Mouse (Mus musculus): Measurements from ENCODE around the gene Sumo1. TPM values are rescaled to one million over a fixed set of nuclear protein-coding genes. Genes with fewer than 3 reads are reported as not detected.

Gene Sumo1
- polyA plus RNA-seq, 1 experiment = 32.2 TPM

- Histone ChIP-seq H3K36me3 (ENCODE audit: control insufficient read depth, insufficient read depth, low read length) (no peaks in the 10 kb centered on the region), H3K4me3 (ENCODE audit: control insufficient read depth, low read depth, low read length) (no peak overlapping the region), H3K27ac (ENCODE audit: control insufficient read depth, insufficient read depth, low read depth, low read length) (no peak overlapping the region), H3K4me1 (ENCODE audit: control insufficient read depth, insufficient read depth, low read length) (peaks cover 5% of the 10 kb centered on the region), H3K27me3 (ENCODE audit: control insufficient read depth, insufficient read depth, low read length) (no peaks in the 10 kb centered on the region)
- TF ChIP-seq POLR2A (IDR thresholded peaks at IDR 0.05; ENCODE audit: control insufficient read depth, low read depth, low read length) = no peak
- no peak for TF ChIP-seq CTCF (IDR thresholded peaks at IDR 0.05; ENCODE audit: control insufficient read depth, insufficient read depth, insufficient replicate concordance, low read depth, low read length)
Observed at GRCm38 (mm10) chr1:59615021-59615420, 55.6 kb downstream of the Sumo1 start.

- TF ChIP-seq POLR2A (IDR thresholded peaks at IDR 0.05; ENCODE audit: control insufficient read depth, low read depth, low read length) (no peak), CTCF (IDR thresholded peaks at IDR 0.05; ENCODE audit: control insufficient read depth, insufficient read depth, insufficient replicate concordance, low read depth, low read length) (peak; percentile 81; the same call in 1 of the 2 replicates)
- peaks cover 3% of the 10 kb centered on the region; the same call in 1 of the 2 replicates for H3K4me1 ChIP-seq (ENCODE audit: control insufficient read depth, insufficient read depth, low read length)
- no peaks in the 10 kb centered on the region for H3K27me3 ChIP-seq (ENCODE audit: control insufficient read depth, insufficient read depth, low read length)
- no peak overlapping the region for H3K4me3 ChIP-seq (ENCODE audit: control insufficient read depth, low read depth, low read length)
- H3K27ac ChIP-seq (ENCODE audit: control insufficient read depth, insufficient read depth, low read depth, low read length) = no peak overlapping the region
- no peaks in the 10 kb centered on the region for H3K36me3 ChIP-seq (ENCODE audit: control insufficient read depth, insufficient read depth, low read length)
Observed at GRCm38 (mm10) chr1:59613795-59614194, 56.8 kb downstream of the Sumo1 start.

- Histone ChIP-seq H3K4me1 (ENCODE audit: control insufficient read depth, insufficient read depth, low read length) (peaks cover 10% of the 10 kb centered on the region), H3K36me3 (ENCODE audit: control insufficient read depth, insufficient read depth, low read length) (no peaks in the 10 kb centered on the region), H3K27ac (ENCODE audit: control insufficient read depth, insufficient read depth, low read depth, low read length) (no peak overlapping the region), H3K27me3 (ENCODE audit: control insufficient read depth, insufficient read depth, low read length) (no peaks in the 10 kb centered on the region), H3K4me3 (ENCODE audit: control insufficient read depth, low read depth, low read length) (no peak overlapping the region)
- TF ChIP-seq CTCF (IDR thresholded peaks at IDR 0.05; ENCODE audit: control insufficient read depth, insufficient read depth, insufficient replicate concordance, low read depth, low read length) (peak; percentile 25; the same call in 1 of the 2 replicates), POLR2A (IDR thresholded peaks at IDR 0.05; ENCODE audit: control insufficient read depth, low read depth, low read length) (no peak)
Observed at GRCm38 (mm10) chr1:59610929-59611328, 59.7 kb downstream of the Sumo1 start.

- peaks cover 10% of the 10 kb centered on the region for H3K4me1 ChIP-seq (ENCODE audit: control insufficient read depth, insufficient read depth, low read length)
- TF ChIP-seq CTCF (IDR thresholded peaks at IDR 0.05; ENCODE audit: control insufficient read depth, insufficient read depth, insufficient replicate concordance, low read depth, low read length) (no peak), POLR2A (IDR thresholded peaks at IDR 0.05; ENCODE audit: control insufficient read depth, low read depth, low read length) (no peak)
- H3K27ac ChIP-seq (ENCODE audit: control insufficient read depth, insufficient read depth, low read depth, low read length) = no peak overlapping the region
- H3K4me3 ChIP-seq (ENCODE audit: control insufficient read depth, low read depth, low read length) = no peak overlapping the region
- no peaks in the 10 kb centered on the region for H3K36me3 ChIP-seq (ENCODE audit: control insufficient read depth, insufficient read depth, low read length)
- H3K27me3 ChIP-seq (ENCODE audit: control insufficient read depth, insufficient read depth, low read length) = no peaks in the 10 kb centered on the region
Observed at GRCm38 (mm10) chr1:59609896-59610295, 60.7 kb downstream of the Sumo1 start.

DNA sequence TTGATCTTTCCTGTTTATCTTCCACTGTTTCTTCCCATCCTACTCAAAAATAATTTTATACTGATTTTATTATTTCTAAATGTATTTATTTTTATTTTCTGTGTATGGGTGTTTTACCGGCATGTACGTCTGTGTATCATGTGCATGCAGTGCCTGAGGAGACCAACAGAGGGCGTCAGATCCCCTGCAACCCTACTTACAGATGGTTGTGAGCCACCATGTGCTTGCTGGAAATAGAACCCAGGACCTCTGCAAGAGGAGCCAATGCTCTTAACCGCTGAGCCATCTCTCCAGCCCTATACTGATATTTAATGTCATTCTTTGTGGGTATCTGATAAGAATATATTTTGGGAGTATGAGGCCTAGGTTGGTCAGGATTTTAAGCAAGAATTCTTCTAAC, 61.2 kb downstream of the Sumo1 start:
- no peak overlapping the region for H3K27ac ChIP-seq (ENCODE audit: control insufficient read depth, insufficient read depth, low read depth, low read length)
- no peak overlapping the region for H3K4me3 ChIP-seq (ENCODE audit: control insufficient read depth, low read depth, low read length)
- H3K36me3 ChIP-seq (ENCODE audit: control insufficient read depth, insufficient read depth, low read length) = no peaks in the 10 kb centered on the region
- TF ChIP-seq CTCF (IDR thresholded peaks at IDR 0.05; ENCODE audit: control insufficient read depth, insufficient read depth, insufficient replicate concordance, low read depth, low read length) = peak; percentile 60; the same call in 1 of the 2 replicates
- TF ChIP-seq POLR2A (IDR thresholded peaks at IDR 0.05; ENCODE audit: control insufficient read depth, low read depth, low read length) = no peak
- peaks cover 10% of the 10 kb centered on the region for H3K4me1 ChIP-seq (ENCODE audit: control insufficient read depth, insufficient read depth, low read length)
- no peaks in the 10 kb centered on the region for H3K27me3 ChIP-seq (ENCODE audit: control insufficient read depth, insufficient read depth, low read length)

- Histone ChIP-seq H3K27me3 (ENCODE audit: control insufficient read depth, insufficient read depth, low read length) (no peaks in the 10 kb centered on the region), H3K4me1 (ENCODE audit: control insufficient read depth, insufficient read depth, low read length) (peaks cover 13% of the 10 kb centered on the region), H3K27ac (ENCODE audit: control insufficient read depth, insufficient read depth, low read depth, low read length) (no peak overlapping the region), H3K36me3 (ENCODE audit: control insufficient read depth, insufficient read depth, low read length) (no peaks in the 10 kb centered on the region), H3K4me3 (ENCODE audit: control insufficient read depth, low read depth, low read length) (no peak overlapping the region)
- TF ChIP-seq CTCF (IDR thresholded peaks at IDR 0.05; ENCODE audit: control insufficient read depth, insufficient read depth, insufficient replicate concordance, low read depth, low read length) (no peak), POLR2A (IDR thresholded peaks at IDR 0.05; ENCODE audit: control insufficient read depth, low read depth, low read length) (no peak)
Observed at GRCm38 (mm10) chr1:59608920-59609319, 61.7 kb downstream of the Sumo1 start.

GRCm38 (mm10) chr1:59608125-59608762, 62.4 kb downstream of the Sumo1 start:
- H3K36me3 ChIP-seq (ENCODE audit: control insufficient read depth, insufficient read depth, low read length) = no peaks in the 10 kb centered on the region
- TF ChIP-seq CTCF (IDR thresholded peaks at IDR 0.05; ENCODE audit: control insufficient read depth, insufficient read depth, insufficient replicate concordance, low read depth, low read length) (no peak), POLR2A (IDR thresholded peaks at IDR 0.05; ENCODE audit: control insufficient read depth, low read depth, low read length) (no peak)
- H3K4me1 ChIP-seq (ENCODE audit: control insufficient read depth, insufficient read depth, low read length) = peaks cover 13% of the 10 kb centered on the region
- H3K27ac ChIP-seq (ENCODE audit: control insufficient read depth, insufficient read depth, low read depth, low read length) = no peak overlapping the region
- H3K4me3 ChIP-seq (ENCODE audit: control insufficient read depth, low read depth, low read length) = no peak overlapping the region
- H3K27me3 ChIP-seq (ENCODE audit: control insufficient read depth, insufficient read depth, low read length) = no peaks in the 10 kb centered on the region

Data from testis, adult 2 months (tissue).